Comparison of ENCODE assay signal across 8 mouse cellular contexts in the genomic region with DNA sequence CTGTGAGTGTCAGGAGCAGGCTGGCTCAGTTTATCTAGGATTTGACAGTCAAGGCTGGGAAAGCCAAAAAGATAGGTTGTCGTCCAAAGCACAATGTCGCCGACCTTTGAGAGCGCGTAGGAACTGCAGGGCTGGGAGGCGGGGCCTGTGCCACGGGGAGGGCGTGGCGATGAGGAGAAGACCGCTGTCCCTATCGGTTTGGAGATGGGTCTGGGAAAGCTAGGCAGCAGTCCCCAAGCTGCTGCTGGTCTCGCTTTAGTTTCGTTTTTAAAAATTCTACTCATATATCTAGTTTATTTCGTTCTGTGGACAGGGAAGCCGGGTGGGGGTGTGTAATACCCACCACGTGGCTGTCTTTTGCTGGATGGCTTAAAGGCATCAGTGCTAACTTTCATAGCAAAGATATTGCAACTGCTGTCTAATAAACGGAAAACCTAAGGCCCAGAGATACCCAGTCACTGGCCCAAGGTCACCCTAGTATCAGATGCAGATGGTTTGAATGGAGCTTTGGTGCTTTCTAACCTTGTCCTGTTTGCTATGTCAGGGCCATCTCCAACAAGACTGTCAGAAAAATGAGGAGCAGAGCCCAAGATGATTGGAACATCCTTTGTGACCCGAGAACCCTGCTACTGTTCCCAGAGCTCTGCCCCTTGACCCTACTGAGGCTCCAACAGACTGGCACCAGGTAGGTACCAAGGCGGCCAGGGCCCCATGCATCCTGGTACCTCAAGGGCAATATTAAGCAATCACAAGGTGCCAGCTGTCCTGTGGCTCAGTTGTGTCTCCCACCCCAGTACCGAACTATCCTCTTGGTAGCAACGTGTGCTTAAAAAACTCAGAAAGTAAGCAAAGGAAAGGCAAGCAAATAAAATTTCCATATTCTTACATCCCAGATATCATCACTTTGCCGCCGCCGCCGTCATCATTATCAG. TPM values are rescaled to one million over a fixed set of nuclear protein-coding genes. Genes with fewer than 3 reads are reported as not detected.
DNase-seq lines count a peak whose midpoint lies in the region; ATAC-seq and TF ChIP-seq lines count a peak whose summit lies in the region.

No protein-coding gene starts in this region.

- H3K4me1 ChIP-seq in cerebellum, adult 2 months (ENCODE audit: control insufficient read depth, insufficient read depth, low read length), result peaks cover 3% of the 10 kb centered on the region; the same call in 1 of the 2 replicates
- H3K4me1 ChIP-seq in forebrain, embryonic 16.5 days (replicated peaks; ENCODE audit: control insufficient read depth, insufficient read depth, low read length), result peaks cover 20% of the 10 kb centered on the region
- peaks cover 20% of the 10 kb centered on the region for H3K4me1 ChIP-seq in hindbrain, embryonic 10.5 days (replicated peaks)

- TF ChIP-seq CTCF in cerebellum, adult 2 months (IDR thresholded peaks at IDR 0.05; ENCODE audit: borderline replicate concordance, insufficient read depth, low read depth, low read length), result peak; percentile 50; the same call in 1 of the 2 replicates

- H3K27me3 ChIP-seq in cerebellum, adult 2 months (ENCODE audit: control insufficient read depth, insufficient read depth, low read length), result no peaks in the 10 kb centered on the region
- peaks cover 2% of the 10 kb centered on the region; the same call in 1 of the 2 replicates for H3K27me3 ChIP-seq in forebrain, embryonic 16.5 days (replicated peaks; ENCODE audit: control insufficient read depth, insufficient read depth, low read length)
- H3K27me3 ChIP-seq in hindbrain, embryonic 10.5 days (ENCODE audit: insufficient read depth, poor library complexity, severe bottlenecking), result peaks cover 50% of the 10 kb centered on the region

- no peaks in the 10 kb centered on the region for H3K9me3 ChIP-seq in forebrain, embryonic 16.5 days (ENCODE audit: control insufficient read depth, low read length)
- H3K9me3 ChIP-seq in hindbrain, embryonic 10.5 days, result no peaks in the 10 kb centered on the region

- WGBS in cerebellum, adult 2 months, result 19% methylated on average over 25 of the region's 25 CpGs
- 23% methylated on average over 25 of the region's 25 CpGs for WGBS in forebrain, embryonic 16.5 days
- WGBS in hindbrain, embryonic 10.5 days, result 24% methylated on average over 25 of the region's 25 CpGs

- H3K4me3 ChIP-seq in cerebellum, adult 2 months (replicated peaks; ENCODE audit: insufficient read depth, low read depth, low read length), result peak overlapping the region; percentile 48
- H3K4me3 ChIP-seq in forebrain, embryonic 16.5 days (replicated peaks; ENCODE audit: low read length), result peak overlapping the region; percentile 55
- peak overlapping the region; percentile 45 for H3K4me3 ChIP-seq in hindbrain, embryonic 10.5 days

- H3K36me3 ChIP-seq in forebrain, embryonic 16.5 days (ENCODE audit: control insufficient read depth, insufficient read depth), result no peaks in the 10 kb centered on the region
- no peaks in the 10 kb centered on the region for H3K36me3 ChIP-seq in hindbrain, embryonic 10.5 days

- peak overlapping the region; percentile 20 for H3K9ac ChIP-seq in forebrain, embryonic 16.5 days (replicated peaks; ENCODE audit: low read depth, low read length)

- peak; percentile 58 for ATAC-seq in forebrain, embryonic 16.5 days

- no peak overlapping the region for H3K27ac ChIP-seq in cerebellum, adult 2 months (ENCODE audit: insufficient read depth, low read length)
- H3K27ac ChIP-seq in forebrain, embryonic 16.5 days (ENCODE audit: low read length), result no peak overlapping the region; the same call in 1 of the 2 replicates
- no peak overlapping the region for H3K27ac ChIP-seq in hindbrain, embryonic 10.5 days

- H3K4me2 ChIP-seq in forebrain, embryonic 16.5 days (ENCODE audit: low read length), result peak overlapping the region; percentile 67

- peak; percentile 76 for DNase-seq in MEL-GATA-1-ER (ENCODE audit: extremely low read depth, low read depth)
- DNase-seq in cerebellum, adult 2 months, result peak; percentile 75
- peak; percentile 71 for DNase-seq in hindbrain, embryonic 10.5 days (ENCODE audit: low spot score)
- DNase-seq in layer of hippocampus, adult 9-11 months, result peak; percentile 63
- peak; percentile 92 for DNase-seq in lung, postnatal 10 days
- DNase-seq in ovary, postnatal 14 days (ENCODE audit: low spot score), result peak; percentile 59
- DNase-seq in thymus, postnatal 10 days (ENCODE audit: low spot score in 2 of 2), result peak; percentile 44 to 74

- no peak for TF ChIP-seq POLR2A in cerebellum, adult 2 months (IDR thresholded peaks at IDR 0.05; ENCODE audit: borderline replicate concordance, insufficient read depth, low read length)

RNA-seq across cellular contexts. Expression of gene Kifc5b, which starts 31.6 kb away (rescaled TPM):
- 5.9 and 6.6 TPM in 2 replicates for polyA plus RNA-seq in cerebellum, adult 2 months (2012; rRNA removed)
- 3.1 and 6.8 TPM in 2 replicates for polyA plus RNA-seq in forebrain, embryonic 16.5 days (2015; fragmentation: Nextera tagmentation; extraction: Ambion mirVana)
- 9.2 and 12.0 TPM in 2 replicates for polyA plus RNA-seq in hindbrain, embryonic 10.5 days (2016; fragmentation: Nextera tagmentation; extraction: Ambion mirVana)

RNA-seq across cellular contexts. Expression of gene Nkx2-5, which starts 40.5 kb away (rescaled TPM):
- polyA plus RNA-seq in cerebellum, adult 2 months (2012; rRNA removed), result not detected in 2 replicates
- not detected in 2 replicates for polyA plus RNA-seq in forebrain, embryonic 16.5 days (2015; fragmentation: Nextera tagmentation; extraction: Ambion mirVana)
- 0.21 TPM in 1 of 2 replicates, not detected in the other for polyA plus RNA-seq in hindbrain, embryonic 10.5 days (2016; fragmentation: Nextera tagmentation; extraction: Ambion mirVana)

RNA-seq across cellular contexts. Expression of gene Phf1, which starts 47.6 kb away (rescaled TPM):
- polyA plus RNA-seq in cerebellum, adult 2 months (2012; rRNA removed), result 57.8 and 60.8 TPM in 2 replicates
- polyA plus RNA-seq in forebrain, embryonic 16.5 days (2015; fragmentation: Nextera tagmentation; extraction: Ambion mirVana), result 16.2 and 19.7 TPM in 2 replicates
- polyA plus RNA-seq in hindbrain, embryonic 10.5 days (2016; fragmentation: Nextera tagmentation; extraction: Ambion mirVana), result 4.5 and 8.2 TPM in 2 replicates

RNA-seq across cellular contexts. Expression of gene Cuta, which starts 54.1 kb away (rescaled TPM):
- 176 and 187 TPM in 2 replicates for polyA plus RNA-seq in cerebellum, adult 2 months (2012; rRNA removed)
- polyA plus RNA-seq in forebrain, embryonic 16.5 days (2015; fragmentation: Nextera tagmentation; extraction: Ambion mirVana), result 137 and 138 TPM in 2 replicates
- polyA plus RNA-seq in hindbrain, embryonic 10.5 days (2016; fragmentation: Nextera tagmentation; extraction: Ambion mirVana), result 186 and 189 TPM in 2 replicates

RNA-seq across cellular contexts. Expression of gene Syngap1, which starts 55.8 kb away (rescaled TPM):
- 55.9 and 62.5 TPM in 2 replicates for polyA plus RNA-seq in cerebellum, adult 2 months (2012; rRNA removed)
- 5.4 and 5.8 TPM in 2 replicates for polyA plus RNA-seq in forebrain, embryonic 16.5 days (2015; fragmentation: Nextera tagmentation; extraction: Ambion mirVana)
- 2.0 TPM in 2 replicates for polyA plus RNA-seq in hindbrain, embryonic 10.5 days (2016; fragmentation: Nextera tagmentation; extraction: Ambion mirVana)
